Mouse (Mus musculus) liver, embryonic 11.5 days (tissue): ENCODE measurements around the gene Ptpn3. TPM values are rescaled to one million over a fixed set of nuclear protein-coding genes. Genes with fewer than 3 reads are reported as not detected.
A peak's percentile ranks its signal among the peaks of the same experiment; 100 is the strongest.

Source experiments
- ATAC-seq: fragments of 200-750 bp; cut with Nextera tagmentation; replicated peaks from 2 replicates; pipeline ENCODE4 v1.8.0; 2017; ENCODE audit warnings: moderate number of reproducible peaks, mild to moderate bottlenecking, moderate TSS enrichment, moderate library complexity; ENCODE audit not compliant: low FRiP score
- DNase-seq: peaks from one replicate; pipeline ENCODE4 v3.0.0-alpha.2; 2017; ENCODE audit warnings: low spot score
- H3K27ac ChIP-seq: fragments of 300-500 bp; sonication (generic); 2 replicates; pipeline ENCODE4 v1.5.1; 2014; ENCODE audit warnings: mild to moderate bottlenecking, low read depth, low read length, control low read depth
- H3K27me3 ChIP-seq: fragments of 300-500 bp; sonication (generic); replicated peaks from 2 replicates; pipeline ENCODE4 v1.6.1; 2014; ENCODE audit warnings: low read length, mixed read lengths; ENCODE audit not compliant: control insufficient read depth, insufficient read depth
- H3K36me3 ChIP-seq: fragments of 300-500 bp; sonication (generic); 2 replicates; pipeline ENCODE4 v1.6.1; 2014; ENCODE audit warnings: mild to moderate bottlenecking, low read length, moderate library complexity, mixed read lengths; ENCODE audit not compliant: control insufficient read depth, insufficient read depth
- H3K4me1 ChIP-seq: fragments of 300-500 bp; sonication (generic); replicated peaks from 2 replicates; pipeline ENCODE4 v1.6.1; 2014; ENCODE audit warnings: low read length, mixed read lengths; ENCODE audit not compliant: control insufficient read depth, insufficient read depth
- H3K4me2 ChIP-seq: fragments of 300-500 bp; sonication (generic); 2 replicates; pipeline ENCODE4 v1.6.1; 2014; ENCODE audit warnings: mild to moderate bottlenecking, control low read depth, moderate library complexity
- H3K4me3 ChIP-seq: fragments of 300-500 bp; sonication (generic); 2 replicates; pipeline ENCODE4 v1.5.1; 2014; ENCODE audit warnings: low read depth, low read length, control low read depth
- H3K9ac ChIP-seq: fragments of 300-500 bp; sonication (generic); 2 replicates; pipeline ENCODE4 v1.6.1; 2014; ENCODE audit warnings: low read depth, low read length, control low read depth
- H3K9me3 ChIP-seq: fragments of 300-500 bp; sonication (generic); 2 replicates; pipeline ENCODE4 v1.6.1; 2016; ENCODE audit warnings: low read length, inconsistent platforms, mixed read lengths; ENCODE audit not compliant: control insufficient read depth
- WGBS: fragments of 180-500 bp; shearing (Covaris S2); extraction: QIAGEN DNeasy Blood & Tissue Kit; methylation state at CpG from one replicate; pipeline ENCODE4 v1.1.7; 2014; 5-methylcytosine and 5-hydroxymethylcytosine counted together
- polyA plus RNA-seq: library from polyadenylated mRNA; unstranded; fragments of >200 nt; fragmentation: Nextera tagmentation; extraction: Ambion mirVana; gene quantifications from 2 replicates; pipeline ENCODE4 v1.2.1, GENCODE M21; 2014

Ptpn3 gene
- polyA plus RNA-seq, 1 experiment from 2014 or later, result 0.89 TPM

DNA sequence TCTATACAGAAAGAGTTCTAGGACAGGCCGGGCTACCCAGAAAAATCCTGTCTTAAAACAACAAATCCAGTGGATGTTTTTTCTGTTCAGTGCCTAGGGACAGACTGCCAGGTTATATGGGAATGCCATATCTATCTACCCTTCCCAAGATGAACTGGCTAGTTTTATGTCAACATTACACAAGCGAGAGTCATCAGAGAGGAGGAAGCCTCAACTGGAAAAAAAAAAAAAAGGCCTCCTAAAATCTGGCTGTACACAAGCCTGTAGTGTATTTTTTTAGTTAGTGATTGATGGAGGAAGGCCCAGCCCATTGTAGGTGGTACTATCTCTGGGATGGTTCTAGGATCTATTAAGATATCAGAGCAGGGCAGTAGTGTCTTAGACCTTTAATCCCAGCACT is 16.4 kb downstream of the Ptpn3 start:
- H3K27ac ChIP-seq, result no peak overlapping the region

DNA sequence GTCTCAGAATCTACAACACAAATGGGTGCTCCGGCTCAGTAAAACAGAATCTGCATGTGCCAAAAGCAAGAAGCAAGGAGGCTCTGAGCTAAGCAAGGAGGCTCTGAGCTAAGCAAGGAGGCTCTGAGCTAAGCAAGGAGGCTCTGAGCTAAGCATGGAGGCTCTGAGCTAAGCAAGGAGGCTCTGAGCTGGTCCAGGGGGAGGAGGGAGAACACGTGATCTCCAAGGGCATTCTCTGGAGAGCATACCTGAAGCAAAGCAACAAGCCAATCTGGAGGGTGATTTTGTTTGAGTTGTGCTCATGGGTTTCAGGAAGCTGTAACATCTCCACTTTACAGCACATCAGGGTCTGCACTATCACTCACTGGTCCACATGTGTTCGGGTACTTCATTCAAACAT is 18.4 kb downstream of the Ptpn3 start:
- no peaks in the 10 kb centered on the region for H3K36me3 ChIP-seq
- WGBS, result 79% methylated on average over 3 of the region's 3 CpGs
- no peak overlapping the region for H3K27ac ChIP-seq
- H3K4me1 ChIP-seq, result no peaks in the 10 kb centered on the region
- H3K9me3 ChIP-seq, result no peaks in the 10 kb centered on the region
- no peak overlapping the region for H3K4me2 ChIP-seq
- no peak for DNase-seq
- no peak for ATAC-seq
- no peak overlapping the region for H3K9ac ChIP-seq
- no peak overlapping the region for H3K4me3 ChIP-seq
- no peaks in the 10 kb centered on the region for H3K27me3 ChIP-seq

More for the DNA sequence above, 16.4 kb downstream of the Ptpn3 start:
- no peak for ATAC-seq
- no peaks in the 10 kb centered on the region for H3K27me3 ChIP-seq
- no peaks in the 10 kb centered on the region for H3K36me3 ChIP-seq
- H3K4me1 ChIP-seq, result no peaks in the 10 kb centered on the region
- no peaks in the 10 kb centered on the region for H3K9me3 ChIP-seq
- no peak overlapping the region for H3K4me3 ChIP-seq
- no peak overlapping the region for H3K9ac ChIP-seq
- H3K4me2 ChIP-seq, result no peak overlapping the region
- 73% methylated on average over 2 of the region's 2 CpGs for WGBS
- no peak for DNase-seq

DNA sequence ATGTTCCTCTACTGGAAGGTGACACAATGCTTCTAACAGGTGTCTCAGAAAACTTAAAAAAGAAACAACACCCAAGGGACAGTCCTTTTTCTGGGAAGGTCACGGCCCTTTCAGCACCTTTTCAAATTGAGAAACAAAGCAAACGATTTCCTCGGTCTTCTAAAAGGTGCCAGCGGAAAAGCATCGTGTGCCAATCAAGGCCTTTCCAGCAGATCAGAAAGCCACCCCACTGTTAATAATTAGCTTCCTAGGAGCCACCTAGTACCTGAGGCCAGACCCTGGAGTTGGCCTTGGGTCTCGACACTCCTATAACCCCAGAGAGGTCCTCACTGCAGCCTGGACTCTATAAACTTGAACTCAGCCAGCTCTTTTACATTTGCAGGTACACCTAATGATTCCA is 19.0 kb downstream of the Ptpn3 start:
- ATAC-seq, result no peak
- Histone ChIP-seq H3K36me3 (no peaks in the 10 kb centered on the region), H3K4me3 (no peak overlapping the region), H3K4me1 (no peaks in the 10 kb centered on the region), H3K27me3 (no peaks in the 10 kb centered on the region), H3K9ac (no peak overlapping the region), H3K27ac (no peak overlapping the region), H3K4me2 (no peak overlapping the region), H3K9me3 (no peaks in the 10 kb centered on the region)
- no peak for DNase-seq
- 69% methylated on average over 6 of the region's 6 CpGs for WGBS

DNA sequence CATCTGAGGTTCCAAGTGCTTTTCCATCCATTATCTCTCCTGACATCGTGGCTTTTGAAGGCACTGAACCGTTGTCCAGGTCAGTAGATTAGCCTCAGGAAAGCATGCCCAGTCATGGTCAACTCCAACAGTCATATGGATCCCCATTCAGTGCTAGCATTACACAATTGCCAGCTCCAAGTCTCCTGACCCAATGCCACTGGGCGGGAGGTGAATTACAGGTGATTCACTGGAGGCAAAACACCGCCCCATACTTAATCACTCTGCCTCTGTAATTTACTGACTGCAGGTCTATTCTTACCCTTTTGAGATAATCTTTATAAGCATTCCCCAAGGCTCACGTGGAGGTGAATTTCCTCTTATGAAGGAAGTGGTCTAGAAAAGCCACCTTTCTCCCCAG is 19.5 kb downstream of the Ptpn3 start:
- H3K27ac ChIP-seq, result no peak overlapping the region
- WGBS, result 58% methylated on average over 5 of the region's 5 CpGs

DNA sequence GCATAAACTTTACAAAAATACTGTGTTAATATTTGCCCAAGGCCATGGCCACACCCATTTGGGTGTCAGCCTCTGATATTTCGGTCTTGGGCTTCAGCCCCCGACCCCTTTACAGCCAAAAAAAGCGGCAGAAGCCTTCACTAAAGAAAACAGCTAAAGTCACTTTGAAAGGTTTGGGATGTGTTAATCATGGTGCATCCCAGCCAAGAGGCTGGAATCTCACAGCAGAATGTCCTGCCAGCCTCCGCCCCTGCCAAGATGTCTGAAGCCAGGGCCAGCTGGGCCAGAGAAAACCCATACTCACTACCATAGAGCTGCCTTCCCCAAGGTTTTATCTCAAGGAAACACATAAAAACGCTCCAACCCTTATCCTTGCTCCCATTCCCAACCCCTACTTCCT is 20.7 kb downstream of the Ptpn3 start:
- 80% methylated on average over 5 of the region's 5 CpGs for WGBS
- Histone ChIP-seq H3K27ac (no peak overlapping the region), H3K36me3 (no peaks in the 10 kb centered on the region), H3K9me3 (no peaks in the 10 kb centered on the region), H3K27me3 (no peaks in the 10 kb centered on the region), H3K4me3 (no peak overlapping the region), H3K9ac (no peak overlapping the region), H3K4me1 (no peaks in the 10 kb centered on the region), H3K4me2 (no peak overlapping the region)
- ATAC-seq, result no peak
- no peak for DNase-seq

More for the DNA sequence above, 19.5 kb downstream of the Ptpn3 start:
- no peak for DNase-seq
- Histone ChIP-seq H3K4me2 (no peak overlapping the region), H3K27me3 (no peaks in the 10 kb centered on the region), H3K4me3 (no peak overlapping the region), H3K9me3 (no peaks in the 10 kb centered on the region), H3K4me1 (no peaks in the 10 kb centered on the region), H3K9ac (no peak overlapping the region), H3K36me3 (no peaks in the 10 kb centered on the region)
- no peak for ATAC-seq

DNA sequence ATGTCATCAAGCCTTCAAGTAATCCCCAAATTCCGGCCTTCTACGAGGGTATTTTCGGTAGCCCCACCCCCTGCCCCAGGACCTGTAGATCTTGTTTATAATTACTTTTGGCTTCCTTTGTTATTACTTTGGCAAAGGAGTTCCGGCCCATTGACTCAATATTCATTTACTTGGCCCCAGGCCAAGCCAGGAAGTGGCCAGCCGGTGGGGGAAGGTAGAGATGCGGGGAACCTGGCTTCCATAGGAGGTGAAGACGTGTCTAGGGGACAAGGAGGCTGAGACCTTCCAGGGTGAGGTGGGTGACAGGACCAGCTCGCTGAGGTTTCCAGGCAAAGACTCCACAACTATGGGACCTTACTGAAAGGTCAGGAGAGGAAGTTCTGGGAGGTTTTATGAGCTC is 22.4 kb downstream of the Ptpn3 start:
- no peaks in the 10 kb centered on the region for H3K27me3 ChIP-seq
- ATAC-seq, result no peak
- WGBS, result 33% methylated on average over 8 of the region's 8 CpGs
- no peak overlapping the region for H3K4me3 ChIP-seq
- no peaks in the 10 kb centered on the region for H3K36me3 ChIP-seq
- no peak for DNase-seq
- H3K9me3 ChIP-seq, result no peaks in the 10 kb centered on the region
- H3K27ac ChIP-seq, result no peak overlapping the region
- H3K4me2 ChIP-seq, result no peak overlapping the region
- no peaks in the 10 kb centered on the region for H3K4me1 ChIP-seq
- H3K9ac ChIP-seq, result no peak overlapping the region

DNA sequence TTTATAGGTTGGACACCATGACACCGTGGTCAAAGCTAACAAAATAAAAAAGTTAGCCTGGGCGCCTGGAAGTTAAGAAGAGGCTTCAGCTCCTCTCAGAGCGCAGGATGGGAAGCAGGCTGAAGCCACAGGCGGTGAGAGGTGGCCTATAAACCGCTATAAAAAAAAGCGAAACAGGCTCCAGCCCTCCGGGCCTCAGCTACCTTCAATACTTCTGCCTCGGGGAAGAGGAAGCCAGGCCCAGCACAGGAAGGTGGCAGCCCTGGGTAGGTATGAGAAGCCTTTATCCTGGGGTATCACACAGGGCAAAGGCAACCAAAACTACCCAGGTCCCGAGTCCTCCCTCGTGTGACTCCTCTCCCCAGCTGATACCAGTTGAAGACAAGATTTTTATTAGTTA is 22.8 kb downstream of the Ptpn3 start:
- Histone ChIP-seq H3K4me3 (no peak overlapping the region), H3K4me1 (no peaks in the 10 kb centered on the region), H3K9ac (no peak overlapping the region), H3K27ac (no peak overlapping the region), H3K27me3 (no peaks in the 10 kb centered on the region), H3K9me3 (no peaks in the 10 kb centered on the region), H3K36me3 (no peaks in the 10 kb centered on the region), H3K4me2 (no peak overlapping the region)
- 57% methylated on average over 10 of the region's 10 CpGs for WGBS
- DNase-seq, result no peak
- ATAC-seq, result no peak

DNA sequence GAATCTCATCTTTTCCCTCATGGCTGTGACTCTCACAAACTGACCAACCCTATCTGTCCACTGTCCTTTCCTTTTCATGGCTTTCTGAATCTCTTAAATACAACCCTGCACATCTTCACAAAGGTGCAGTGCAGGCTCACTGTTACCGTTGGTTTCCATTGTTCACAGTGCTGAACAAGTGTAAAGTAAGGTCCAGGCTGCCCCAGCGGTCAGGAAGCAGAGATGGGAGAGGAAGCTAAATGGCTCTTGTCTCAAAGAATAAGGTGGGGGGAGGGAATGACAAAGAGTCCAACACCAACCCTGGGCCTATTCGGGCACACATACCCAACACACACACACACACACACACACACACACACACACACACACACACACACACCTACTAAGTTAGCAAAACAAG is 24.0 kb downstream of the Ptpn3 start:
- ATAC-seq (no peak), DNase-seq (no peak)
- no peak overlapping the region for H3K4me3 ChIP-seq
- 57% methylated on average over 3 of the region's 3 CpGs for WGBS
- H3K36me3 ChIP-seq, result no peaks in the 10 kb centered on the region
- no peak overlapping the region for H3K27ac ChIP-seq
- no peaks in the 10 kb centered on the region for H3K4me1 ChIP-seq
- no peak overlapping the region for H3K4me2 ChIP-seq
- no peaks in the 10 kb centered on the region for H3K9me3 ChIP-seq
- H3K27me3 ChIP-seq, result no peaks in the 10 kb centered on the region
- no peak overlapping the region for H3K9ac ChIP-seq

DNA sequence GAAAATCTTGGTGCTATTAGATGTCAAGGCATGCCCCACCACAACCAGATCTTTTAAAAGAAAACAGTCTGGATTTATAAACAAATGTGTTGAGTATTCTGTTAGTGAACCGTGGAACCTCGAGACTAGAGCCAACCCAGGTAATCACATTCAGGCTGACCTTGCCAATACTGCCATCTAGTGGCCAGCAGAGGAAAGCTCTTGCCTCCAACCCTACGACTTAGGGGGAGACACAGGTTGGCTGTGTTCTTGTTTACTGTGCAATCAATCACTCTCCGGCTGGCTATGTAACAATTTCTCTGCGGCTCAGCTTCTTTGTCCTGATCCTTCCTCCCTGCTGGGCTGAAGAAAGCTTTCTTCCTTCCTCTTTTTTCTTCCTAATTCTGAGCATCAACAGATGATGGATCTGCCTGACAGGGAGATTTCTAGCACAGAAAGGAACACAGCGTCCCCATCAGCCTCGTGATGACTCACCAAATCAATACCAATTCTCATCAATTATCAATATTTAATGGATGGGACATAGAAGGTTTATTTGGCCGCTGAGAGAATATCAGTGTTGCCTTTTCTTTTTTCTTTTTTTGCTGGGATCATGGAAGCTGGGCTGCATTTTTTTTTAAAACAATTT is 26.4 kb downstream of the Ptpn3 start:
- peak; percentile 55 for DNase-seq
- Histone ChIP-seq H3K9me3 (no peaks in the 10 kb centered on the region), H3K4me3 (no peak overlapping the region), H3K9ac (no peak overlapping the region), H3K27ac (no peak overlapping the region), H3K4me1 (no peaks in the 10 kb centered on the region), H3K27me3 (no peaks in the 10 kb centered on the region), H3K36me3 (no peaks in the 10 kb centered on the region), H3K4me2 (no peak overlapping the region; the same call in 1 of the 2 replicates)
- WGBS, result 11% methylated on average over 8 of the region's 8 CpGs
- ATAC-seq, result no peak; the same call in 1 of the 2 replicates
